Mouse (Mus musculus): ENCODE results near the gene A730009L09Rik. TPM values are rescaled to one million over a fixed set of nuclear protein-coding genes. Genes with fewer than 3 reads are reported as not detected.

A730009L09Rik gene
- polyA plus RNA-seq, 1 experiment from 2014 or later: not detected

- Histone ChIP-seq H3K27ac (no peak overlapping the region), H3K36me3 (ENCODE audit: insufficient read depth, low read length) (no peaks in the 10 kb centered on the region), H3K27me3 (ENCODE audit: insufficient read depth, low read length) (no peaks in the 10 kb centered on the region), H3K4me3 (replicated peaks; ENCODE audit: low read depth, low read length) (no peak overlapping the region), H3K9ac (ENCODE audit: low read depth, low read length) (no peak overlapping the region), H3K9me3 (replicated peaks; ENCODE audit: low read length) (no peaks in the 10 kb centered on the region), H3K4me1 (replicated peaks; ENCODE audit: insufficient read depth, low read length) (no peaks in the 10 kb centered on the region), H3K4me2 (ENCODE audit: low read length) (no peak overlapping the region)
- ATAC-seq (replicated peaks; ENCODE audit: low FRiP score, low read depth): no peak
- WGBS: 81% methylated on average over 5 of the region's 5 CpGs
- no peak for TF ChIP-seq CTCF (IDR thresholded peaks at IDR 0.05; ENCODE audit: low read depth)
- DNase-seq (ENCODE audit: low spot score): no peak
Measured at GRCm38 (mm10) chr16:84523061-84523460, 8.1 kb downstream of the A730009L09Rik start.

DNA sequence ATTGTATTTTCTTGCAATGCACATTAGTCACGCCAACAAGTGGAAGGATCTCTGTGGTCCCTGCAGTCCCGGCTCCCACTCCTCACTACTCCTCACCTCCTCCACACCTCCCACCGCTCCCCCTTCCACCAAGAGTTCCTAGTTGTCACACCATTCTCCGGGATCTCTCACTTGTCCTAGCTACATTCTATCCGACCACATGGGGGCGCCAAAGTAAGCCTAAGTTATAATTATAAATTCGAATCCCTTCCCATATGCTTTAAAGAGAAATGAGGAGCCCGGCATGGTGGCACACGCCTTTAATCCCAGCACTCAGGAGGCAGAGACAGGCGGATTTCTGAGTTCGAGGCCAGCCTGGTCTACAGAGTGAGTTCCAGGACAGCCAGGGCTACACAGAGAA, 12.5 kb downstream of the A730009L09Rik start:
- peak; percentile 62 for TF ChIP-seq CTCF (IDR thresholded peaks at IDR 0.05; ENCODE audit: low read depth)
- no peak overlapping the region for H3K4me3 ChIP-seq (replicated peaks; ENCODE audit: low read depth, low read length)
- no peak for ATAC-seq (replicated peaks; ENCODE audit: low FRiP score, low read depth)
- 54% methylated on average over 11 of the region's 11 CpGs for WGBS
- peak; percentile 51 for DNase-seq (ENCODE audit: low spot score)
- H3K27me3 ChIP-seq (ENCODE audit: insufficient read depth, low read length): no peaks in the 10 kb centered on the region
- H3K4me1 ChIP-seq (replicated peaks; ENCODE audit: insufficient read depth, low read length): no peaks in the 10 kb centered on the region
- no peak overlapping the region for H3K27ac ChIP-seq
- H3K4me2 ChIP-seq (ENCODE audit: low read length): no peak overlapping the region
- no peaks in the 10 kb centered on the region for H3K36me3 ChIP-seq (ENCODE audit: insufficient read depth, low read length)
- no peaks in the 10 kb centered on the region for H3K9me3 ChIP-seq (replicated peaks; ENCODE audit: low read length)
- no peak overlapping the region for H3K9ac ChIP-seq (ENCODE audit: low read depth, low read length)

DNA sequence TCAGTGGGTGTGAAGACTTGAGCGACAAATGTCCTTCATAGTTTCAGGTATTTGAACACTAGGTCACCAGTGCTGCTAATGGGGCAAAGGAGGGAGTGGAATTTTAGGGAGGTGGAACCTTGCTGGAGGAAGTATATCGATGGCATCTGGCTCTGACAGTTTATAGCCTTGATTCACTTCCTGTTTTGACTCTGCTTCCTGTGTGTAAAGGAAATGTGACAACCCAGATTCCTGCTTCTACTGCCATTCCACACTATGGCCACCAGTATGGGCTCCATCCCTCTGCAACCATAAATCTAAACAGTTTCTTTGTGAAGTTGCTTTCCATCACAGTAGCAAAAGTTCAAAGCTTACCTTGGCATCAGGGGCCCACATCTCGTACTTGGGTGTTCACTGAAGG, 17.9 kb downstream of the A730009L09Rik start:
- ATAC-seq (replicated peaks; ENCODE audit: low FRiP score, low read depth): no peak
- H3K27me3 ChIP-seq (ENCODE audit: insufficient read depth, low read length): no peaks in the 10 kb centered on the region
- 83% methylated on average over 3 of the region's 3 CpGs for WGBS
- no peak overlapping the region for H3K9ac ChIP-seq (ENCODE audit: low read depth, low read length)
- H3K9me3 ChIP-seq (replicated peaks; ENCODE audit: low read length): no peaks in the 10 kb centered on the region
- H3K4me2 ChIP-seq (ENCODE audit: low read length): no peak overlapping the region
- no peak for TF ChIP-seq CTCF (IDR thresholded peaks at IDR 0.05; ENCODE audit: low read depth)
- H3K4me3 ChIP-seq (replicated peaks; ENCODE audit: low read depth, low read length): no peak overlapping the region
- H3K4me1 ChIP-seq (replicated peaks; ENCODE audit: insufficient read depth, low read length): no peaks in the 10 kb centered on the region
- H3K36me3 ChIP-seq (ENCODE audit: insufficient read depth, low read length): no peaks in the 10 kb centered on the region
- DNase-seq (ENCODE audit: low spot score): no peak
- H3K27ac ChIP-seq: no peak overlapping the region

DNA sequence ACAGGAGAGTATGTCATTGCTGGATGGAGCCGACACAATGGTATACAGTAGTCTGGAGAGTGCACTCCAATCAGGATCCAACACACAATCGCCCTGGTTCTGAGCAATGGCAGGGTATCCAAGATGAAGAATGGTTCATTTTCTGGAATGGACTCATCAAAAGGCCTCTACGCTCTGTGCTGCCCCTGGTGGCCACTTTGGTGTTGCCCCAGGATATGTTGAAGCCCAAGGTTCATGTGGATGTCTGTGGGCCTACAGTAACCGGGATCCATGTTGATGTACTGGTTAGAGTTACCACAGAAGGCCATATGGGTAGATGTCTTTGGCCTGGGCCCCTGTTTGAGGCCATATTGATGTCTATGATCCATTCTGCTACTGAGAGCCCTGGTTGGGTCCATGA, 31.1 kb downstream of the A730009L09Rik start:
- H3K9me3 ChIP-seq (replicated peaks; ENCODE audit: low read length): no peaks in the 10 kb centered on the region

DNA sequence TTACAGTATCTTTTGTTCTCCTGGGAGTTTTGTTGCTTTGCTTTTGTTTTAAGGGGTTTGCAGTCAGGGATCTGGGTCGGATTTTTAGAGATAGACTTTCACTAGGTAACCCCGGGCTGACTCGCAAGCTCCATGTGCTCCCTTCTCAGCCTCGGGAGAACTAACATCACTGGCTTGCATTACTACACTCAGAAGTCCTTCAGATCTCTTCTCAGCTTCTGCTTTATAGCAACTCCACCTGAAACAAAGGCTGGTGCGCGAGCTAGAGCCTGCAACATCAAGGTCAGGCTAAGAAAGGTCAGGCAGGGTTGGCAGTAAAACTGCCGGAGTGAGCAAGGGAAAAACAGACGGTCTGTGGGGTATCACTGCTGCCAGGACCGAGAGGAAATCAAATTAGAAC, 34.2 kb downstream of the A730009L09Rik start:
- H3K4me1 ChIP-seq (replicated peaks; ENCODE audit: insufficient read depth, low read length): no peaks in the 10 kb centered on the region; the same call in 1 of the 2 replicates
- H3K36me3 ChIP-seq (ENCODE audit: insufficient read depth, low read length): no peaks in the 10 kb centered on the region
- peak overlapping the region; percentile 21; the same call in 1 of the 2 replicates for H3K4me2 ChIP-seq (ENCODE audit: low read length)
- 18% methylated on average over 9 of the region's 9 CpGs for WGBS
- no peaks in the 10 kb centered on the region for H3K27me3 ChIP-seq (ENCODE audit: insufficient read depth, low read length)
- H3K4me3 ChIP-seq (replicated peaks; ENCODE audit: low read depth, low read length): no peak overlapping the region
- TF ChIP-seq CTCF (IDR thresholded peaks at IDR 0.05; ENCODE audit: low read depth): no peak
- H3K9me3 ChIP-seq (replicated peaks; ENCODE audit: low read length): no peaks in the 10 kb centered on the region
- H3K9ac ChIP-seq (ENCODE audit: low read depth, low read length): no peak overlapping the region
- ATAC-seq (replicated peaks; ENCODE audit: low FRiP score, low read depth) (no peak; the same call in 1 of the 2 replicates), DNase-seq (ENCODE audit: low spot score) (no peak)
- H3K27ac ChIP-seq: no peak overlapping the region

More for the DNA sequence above, 31.1 kb downstream of the A730009L09Rik start:
- ATAC-seq (replicated peaks; ENCODE audit: low FRiP score, low read depth): no peak
- Histone ChIP-seq H3K4me3 (replicated peaks; ENCODE audit: low read depth, low read length) (no peak overlapping the region), H3K27me3 (ENCODE audit: insufficient read depth, low read length) (no peaks in the 10 kb centered on the region), H3K36me3 (ENCODE audit: insufficient read depth, low read length) (no peaks in the 10 kb centered on the region), H3K9ac (ENCODE audit: low read depth, low read length) (no peak overlapping the region), H3K27ac (no peak overlapping the region), H3K4me2 (ENCODE audit: low read length) (no peak overlapping the region), H3K4me1 (replicated peaks; ENCODE audit: insufficient read depth, low read length) (no peaks in the 10 kb centered on the region; the same call in 1 of the 2 replicates)
- no peak for DNase-seq (ENCODE audit: low spot score)
- TF ChIP-seq CTCF (IDR thresholded peaks at IDR 0.05; ENCODE audit: low read depth): peak; percentile 15; the same call in 1 of the 2 replicates
- WGBS: 85% methylated on average over 4 of the region's 4 CpGs

- DNase-seq (ENCODE audit: low spot score) (no peak), ATAC-seq (replicated peaks; ENCODE audit: low FRiP score, low read depth) (no peak)
- Histone ChIP-seq H3K27ac (no peak overlapping the region), H3K9me3 (replicated peaks; ENCODE audit: low read length) (no peaks in the 10 kb centered on the region), H3K9ac (ENCODE audit: low read depth, low read length) (no peak overlapping the region), H3K4me3 (replicated peaks; ENCODE audit: low read depth, low read length) (no peak overlapping the region), H3K27me3 (ENCODE audit: insufficient read depth, low read length) (no peaks in the 10 kb centered on the region), H3K36me3 (ENCODE audit: insufficient read depth, low read length) (no peaks in the 10 kb centered on the region), H3K4me2 (ENCODE audit: low read length) (no peak overlapping the region), H3K4me1 (replicated peaks; ENCODE audit: insufficient read depth, low read length) (no peaks in the 10 kb centered on the region; the same call in 1 of the 2 replicates)
- WGBS: 86% methylated on average over 5 of the region's 5 CpGs
- no peak for TF ChIP-seq CTCF (IDR thresholded peaks at IDR 0.05; ENCODE audit: low read depth)
Measured at GRCm38 (mm10) chr16:84550445-84550844, 35.5 kb downstream of the A730009L09Rik start.

DNA sequence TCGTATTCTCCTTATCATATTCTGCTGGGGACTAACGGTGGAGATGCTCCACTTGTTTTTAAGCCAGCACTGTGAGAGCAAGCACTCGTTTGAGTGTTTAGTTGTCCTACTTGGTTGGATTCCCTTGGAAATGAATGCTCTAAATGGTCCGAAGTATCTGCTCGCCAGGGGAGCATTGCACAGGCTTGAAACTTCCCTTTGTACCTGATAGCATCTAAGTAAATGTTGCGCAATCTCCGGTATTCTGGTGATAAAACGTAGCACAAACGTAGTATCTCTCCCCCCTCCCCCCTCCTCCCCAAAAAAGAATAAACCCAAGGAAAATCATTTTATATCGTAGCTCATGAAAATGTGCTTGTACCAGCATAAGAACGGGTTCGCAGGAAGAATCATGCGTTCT, 39.1 kb downstream of the A730009L09Rik start:
- Histone ChIP-seq H3K4me1 (replicated peaks; ENCODE audit: insufficient read depth, low read length) (no peaks in the 10 kb centered on the region; the same call in 1 of the 2 replicates), H3K9ac (ENCODE audit: low read depth, low read length) (no peak overlapping the region), H3K36me3 (ENCODE audit: insufficient read depth, low read length) (no peaks in the 10 kb centered on the region), H3K4me3 (replicated peaks; ENCODE audit: low read depth, low read length) (no peak overlapping the region), H3K4me2 (ENCODE audit: low read length) (no peak overlapping the region), H3K27ac (no peak overlapping the region), H3K27me3 (ENCODE audit: insufficient read depth, low read length) (no peaks in the 10 kb centered on the region), H3K9me3 (replicated peaks; ENCODE audit: low read length) (no peaks in the 10 kb centered on the region)
- TF ChIP-seq CTCF (IDR thresholded peaks at IDR 0.05; ENCODE audit: low read depth): no peak
- no peak for DNase-seq (ENCODE audit: low spot score)
- no peak for ATAC-seq (replicated peaks; ENCODE audit: low FRiP score, low read depth)
- 84% methylated on average over 13 of the region's 13 CpGs for WGBS
